Mouse (Mus musculus): Measurements from ENCODE around the gene Prph2. TPM values are rescaled to one million over a fixed set of nuclear protein-coding genes. Genes with fewer than 3 reads are reported as not detected.

The Prph2 gene
- total and polyA plus RNA-seq, 2 experiments from 2014 or later = 0.05 TPM; not detected in 1

DNA sequence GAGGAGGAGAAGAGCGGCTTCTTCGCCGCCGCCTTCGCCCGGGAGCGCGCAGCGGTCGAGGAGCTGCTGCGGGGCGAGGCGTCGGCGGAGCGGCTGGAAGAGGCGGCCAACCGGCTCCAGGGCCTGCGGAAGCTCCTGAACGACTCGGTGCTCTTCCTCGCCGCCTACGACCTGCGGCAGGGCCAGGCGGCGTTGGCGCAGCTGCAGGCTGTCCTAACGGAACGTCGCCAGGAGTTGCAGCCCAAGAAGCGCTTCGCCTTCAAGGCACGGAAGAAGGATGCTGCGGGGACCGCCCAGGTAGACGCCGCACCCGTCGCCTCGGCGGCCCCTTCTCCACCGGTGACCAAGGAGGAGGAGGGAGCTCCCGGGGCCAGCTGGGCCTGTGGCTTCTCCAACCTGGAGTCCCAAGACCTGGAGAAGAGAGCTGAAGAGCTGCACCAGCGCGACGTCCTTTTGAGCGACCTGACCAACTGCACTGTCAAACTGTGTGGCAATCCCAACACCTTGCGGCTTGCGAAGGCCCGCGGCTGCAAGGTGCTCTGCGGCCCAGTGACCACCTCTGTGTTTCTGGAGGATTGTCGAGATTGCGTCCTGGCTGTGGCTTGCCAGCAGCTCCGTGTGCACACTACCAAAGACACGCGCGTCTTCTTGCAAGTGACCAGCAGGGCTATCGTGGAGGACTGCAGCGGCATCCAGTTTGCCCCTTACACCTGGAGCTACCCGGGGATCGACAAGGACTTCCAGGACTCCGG is 19.2 kb upstream of the Prph2 start:
- Histone ChIP-seq H3K36me3 (ENCODE audit: insufficient read depth, low read length) (no peaks in the 10 kb centered on the region), H3K4me2 (ENCODE audit: low read depth, low read length) (peak overlapping the region; percentile 96), H3K27ac (peak overlapping the region; percentile 95), H3K9ac (replicated peaks; ENCODE audit: low read length) (peak overlapping the region; percentile 94), H3K4me1 (ENCODE audit: insufficient read depth, low read length) (peaks cover 21% of the 10 kb centered on the region), H3K27me3 (ENCODE audit: insufficient read depth, low read length) (no peaks in the 10 kb centered on the region), H3K9me3 (ENCODE audit: low read length) (no peaks in the 10 kb centered on the region), H3K4me3 (ENCODE audit: low read length) (peak overlapping the region; percentile 77)
- peak; percentile 24 for ATAC-seq
- TF ChIP-seq CTCF (IDR thresholded peaks at IDR 0.05; ENCODE audit: low read depth) = no peak; the same call in 1 of the 2 replicates
- WGBS = 1% methylated on average over 62 of the region's 64 CpGs
- DNase-seq (ENCODE audit: low spot score) = peak; percentile 39

- Histone ChIP-seq H3K36me3 (ENCODE audit: insufficient read depth, low read length) (no peaks in the 10 kb centered on the region), H3K4me2 (ENCODE audit: low read depth, low read length) (no peak overlapping the region), H3K4me3 (ENCODE audit: low read length) (no peak overlapping the region), H3K27me3 (ENCODE audit: insufficient read depth, low read length) (no peaks in the 10 kb centered on the region), H3K27ac (no peak overlapping the region), H3K4me1 (ENCODE audit: insufficient read depth, low read length) (peaks cover 18% of the 10 kb centered on the region), H3K9me3 (ENCODE audit: low read length) (no peaks in the 10 kb centered on the region), H3K9ac (replicated peaks; ENCODE audit: low read length) (no peak overlapping the region)
- ATAC-seq (no peak), DNase-seq (ENCODE audit: low spot score) (no peak)
- WGBS = 94% methylated on average over 9 of the region's 9 CpGs
- TF ChIP-seq CTCF (IDR thresholded peaks at IDR 0.05; ENCODE audit: low read depth) = no peak
Measured at GRCm38 (mm10) chr17:46895426-46895825, 14.8 kb upstream of the Prph2 start.

GRCm38 (mm10) chr17:46897221-46897950 is 12.9 kb upstream of the Prph2 start:
- H3K27ac ChIP-seq = no peak overlapping the region
- ATAC-seq = no peak
- 44% methylated on average over 13 of the region's 13 CpGs for WGBS
- no peaks in the 10 kb centered on the region for H3K9me3 ChIP-seq (ENCODE audit: low read length)
- no peak overlapping the region for H3K9ac ChIP-seq (replicated peaks; ENCODE audit: low read length)
- no peak for DNase-seq (ENCODE audit: low spot score)
- no peaks in the 10 kb centered on the region for H3K36me3 ChIP-seq (ENCODE audit: insufficient read depth, low read length)
- H3K27me3 ChIP-seq (ENCODE audit: insufficient read depth, low read length) = no peaks in the 10 kb centered on the region
- no peak overlapping the region for H3K4me2 ChIP-seq (ENCODE audit: low read depth, low read length)
- no peak for TF ChIP-seq CTCF (IDR thresholded peaks at IDR 0.05; ENCODE audit: low read depth)
- H3K4me3 ChIP-seq (ENCODE audit: low read length) = no peak overlapping the region
- H3K4me1 ChIP-seq (ENCODE audit: insufficient read depth, low read length) = peaks cover 6% of the 10 kb centered on the region

- H3K27me3 ChIP-seq (ENCODE audit: insufficient read depth, low read length) = no peaks in the 10 kb centered on the region
- no peak overlapping the region for H3K4me2 ChIP-seq (ENCODE audit: low read depth, low read length)
- H3K4me1 ChIP-seq (ENCODE audit: insufficient read depth, low read length) = no peaks in the 10 kb centered on the region
- DNase-seq (ENCODE audit: low spot score) (no peak), ATAC-seq (no peak)
- TF ChIP-seq CTCF (IDR thresholded peaks at IDR 0.05; ENCODE audit: low read depth) = no peak
- H3K27ac ChIP-seq = no peak overlapping the region
- H3K36me3 ChIP-seq (ENCODE audit: insufficient read depth, low read length) = no peaks in the 10 kb centered on the region
- WGBS = 57% methylated on average over 2 of the region's 2 CpGs
- H3K4me3 ChIP-seq (ENCODE audit: low read length) = no peak overlapping the region
- H3K9me3 ChIP-seq (ENCODE audit: low read length) = no peaks in the 10 kb centered on the region
- no peak overlapping the region for H3K9ac ChIP-seq (replicated peaks; ENCODE audit: low read length)
Measured at GRCm38 (mm10) chr17:46900941-46901340, 9.3 kb upstream of the Prph2 start.

DNA sequence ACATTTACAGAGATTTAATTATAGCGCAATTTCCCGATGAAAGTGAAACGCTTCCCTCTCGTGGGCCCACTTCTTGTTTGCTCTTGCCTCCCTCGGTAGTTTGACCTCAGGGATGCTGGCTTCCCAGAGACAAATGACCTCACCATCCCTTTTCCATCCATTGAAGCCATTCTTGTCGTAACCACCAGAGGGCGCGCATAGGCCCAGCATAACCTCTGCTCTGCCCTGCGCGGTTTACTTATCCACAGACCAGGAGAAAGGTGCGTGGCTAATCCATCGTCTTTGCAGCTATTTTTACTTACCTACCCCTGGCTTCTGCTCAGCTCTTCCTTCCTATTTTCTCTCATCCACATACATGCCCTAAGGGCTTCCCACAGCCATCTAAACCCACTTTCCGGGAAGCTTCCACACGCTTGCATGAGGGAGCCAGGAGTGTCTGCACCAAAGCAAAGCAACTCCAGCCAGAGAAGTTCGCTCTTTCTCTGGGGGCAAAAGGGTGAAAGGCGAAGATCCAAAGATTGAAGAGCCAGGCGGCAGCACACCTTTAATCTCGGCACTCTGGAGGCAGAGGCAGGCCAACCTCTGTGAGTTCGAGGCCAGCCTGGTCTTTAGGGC is 6.3 kb upstream of the Prph2 start:
- peak; percentile 82 for DNase-seq (ENCODE audit: low spot score)
- WGBS = 22% methylated on average over 19 of the region's 19 CpGs
- no peak overlapping the region for H3K4me3 ChIP-seq (ENCODE audit: low read length)
- no peaks in the 10 kb centered on the region for H3K4me1 ChIP-seq (ENCODE audit: insufficient read depth, low read length)
- ATAC-seq = peak; percentile 87
- peak; percentile 97 for TF ChIP-seq CTCF (IDR thresholded peaks at IDR 0.05; ENCODE audit: low read depth)
- no peaks in the 10 kb centered on the region for H3K36me3 ChIP-seq (ENCODE audit: insufficient read depth, low read length)
- H3K9ac ChIP-seq (replicated peaks; ENCODE audit: low read length) = no peak overlapping the region
- H3K27ac ChIP-seq = no peak overlapping the region
- no peaks in the 10 kb centered on the region for H3K27me3 ChIP-seq (ENCODE audit: insufficient read depth, low read length)
- H3K9me3 ChIP-seq (ENCODE audit: low read length) = no peaks in the 10 kb centered on the region
- H3K4me2 ChIP-seq (ENCODE audit: low read depth, low read length) = no peak overlapping the region

GRCm38 (mm10) chr17:46912331-46912730 is 2.1 kb downstream of the Prph2 start:
- Histone ChIP-seq H3K4me1 (ENCODE audit: insufficient read depth, low read length) (no peaks in the 10 kb centered on the region), H3K4me3 (ENCODE audit: low read length) (no peak overlapping the region), H3K9ac (replicated peaks; ENCODE audit: low read length) (no peak overlapping the region), H3K4me2 (ENCODE audit: low read depth, low read length) (no peak overlapping the region), H3K27me3 (ENCODE audit: insufficient read depth, low read length) (no peaks in the 10 kb centered on the region), H3K27ac (no peak overlapping the region), H3K36me3 (ENCODE audit: insufficient read depth, low read length) (no peaks in the 10 kb centered on the region), H3K9me3 (ENCODE audit: low read length) (no peaks in the 10 kb centered on the region)
- TF ChIP-seq CTCF (IDR thresholded peaks at IDR 0.05; ENCODE audit: low read depth) = no peak
- DNase-seq (ENCODE audit: low spot score) = no peak
- 44% methylated on average over 6 of the region's 6 CpGs for WGBS
- peak; percentile 35; the same call in 1 of the 2 replicates for ATAC-seq

All from hindbrain, postnatal 0 days (tissue).